Comparison of ENCODE assay signal across 10 mouse cellular contexts in the genomic region with DNA sequence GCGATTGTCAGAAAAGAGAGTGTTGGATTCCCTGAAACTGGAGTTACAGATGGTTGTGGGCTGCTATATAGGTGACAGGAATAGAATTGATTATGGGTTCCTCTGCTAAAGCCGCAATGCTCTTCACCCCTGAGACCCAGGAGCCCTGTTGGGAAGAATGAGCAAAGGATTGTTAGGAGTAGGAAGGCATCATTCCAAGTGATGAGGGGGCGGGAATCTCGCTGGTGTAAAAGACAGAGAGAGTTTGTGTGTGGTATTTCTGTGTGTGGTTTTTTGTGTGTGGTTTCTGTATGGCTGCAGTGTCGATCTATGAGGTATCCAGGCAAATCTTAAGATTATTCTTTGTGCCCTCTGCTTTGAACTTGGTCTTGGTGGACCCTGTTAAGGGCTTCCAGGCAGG. TPM values are rescaled to one million over a fixed set of nuclear protein-coding genes. Genes with fewer than 3 reads are reported as not detected.
DNase-seq lines count a peak whose midpoint lies in the region; ATAC-seq lines count a peak whose summit lies in the region.
"Had no signal": no experiment of that assay in that cellular context is flagged by ENCODE, and none has a peak within 500 bp of the region (broad histone marks: within the 10 kb centered on the region; RNA-seq: fewer than 3 reads in every experiment).

No protein-coding gene starts in this region.

- H3K27ac ChIP-seq in forebrain, embryonic 13.5 days: no peak overlapping the region
- no peak overlapping the region for H3K27ac ChIP-seq in forebrain, embryonic 11.5 days (ENCODE audit: low read depth, low read length)
- H3K27ac ChIP-seq in lung, embryonic 15.5 days: no peak overlapping the region
- no peak overlapping the region for H3K27ac ChIP-seq in limb, embryonic 11.5 days (replicated peaks; ENCODE audit: low read depth, low read length)

- H3K4me2 ChIP-seq in forebrain, embryonic 13.5 days: peak overlapping the region; percentile 82; the same call in 1 of the 2 replicates
- H3K4me2 ChIP-seq in forebrain, embryonic 11.5 days (ENCODE audit: low read depth, low read length, severe bottlenecking): no peak overlapping the region
- H3K4me2 ChIP-seq in lung, embryonic 15.5 days: peak overlapping the region; percentile 94; the same call in 1 of the 2 replicates
- peak overlapping the region; percentile 77; the same call in 1 of the 2 replicates for H3K4me2 ChIP-seq in limb, embryonic 11.5 days (ENCODE audit: low read depth, severe bottlenecking)

- WGBS in forebrain, embryonic 13.5 days: 66% methylated on average over 5 of the region's 5 CpGs
- WGBS in forebrain, embryonic 11.5 days: 77% methylated on average over 5 of the region's 5 CpGs
- 47% methylated on average over 5 of the region's 5 CpGs for WGBS in lung, embryonic 15.5 days
- 62% methylated on average over 5 of the region's 5 CpGs for WGBS in limb, embryonic 11.5 days

- H3K36me3 ChIP-seq in forebrain, embryonic 13.5 days (ENCODE audit: poor library complexity, severe bottlenecking): no peaks in the 10 kb centered on the region
- H3K36me3 ChIP-seq in forebrain, embryonic 11.5 days (ENCODE audit: control insufficient read depth, insufficient read depth, low read length): no peaks in the 10 kb centered on the region
- no peaks in the 10 kb centered on the region for H3K36me3 ChIP-seq in lung, embryonic 15.5 days
- H3K36me3 ChIP-seq in limb, embryonic 11.5 days (ENCODE audit: control insufficient read depth, insufficient read depth, low read length): no peaks in the 10 kb centered on the region

- no peaks in the 10 kb centered on the region for H3K9me3 ChIP-seq in forebrain, embryonic 13.5 days (replicated peaks)
- no peaks in the 10 kb centered on the region for H3K9me3 ChIP-seq in forebrain, embryonic 11.5 days (ENCODE audit: control insufficient read depth, low read length)
- no peaks in the 10 kb centered on the region for H3K9me3 ChIP-seq in lung, embryonic 15.5 days
- no peaks in the 10 kb centered on the region for H3K9me3 ChIP-seq in limb, embryonic 11.5 days (ENCODE audit: control insufficient read depth, low read length)

- H3K4me1 ChIP-seq in forebrain, embryonic 13.5 days: peaks cover 13% of the 10 kb centered on the region
- H3K4me1 ChIP-seq in forebrain, embryonic 11.5 days (replicated peaks; ENCODE audit: control insufficient read depth, insufficient read depth, low read length): peaks cover 2% of the 10 kb centered on the region; the same call in 1 of the 2 replicates
- H3K4me1 ChIP-seq in lung, embryonic 15.5 days: peaks cover 8% of the 10 kb centered on the region
- H3K4me1 ChIP-seq in limb, embryonic 11.5 days (ENCODE audit: control insufficient read depth, insufficient read depth, low read length): peaks cover 6% of the 10 kb centered on the region; the same call in 1 of the 2 replicates

- no peak for DNase-seq in forebrain, embryonic 11.5 days (ENCODE audit: low spot score)
- no peak for DNase-seq in lung, postnatal 4 days
- DNase-seq in limb, embryonic 11.5 days (ENCODE audit: low spot score): no peak
- DNase-seq in right cerebral cortex, postnatal 25 days: peak; percentile 38
- DNase-seq in lung, postnatal 14 days: no peak
- DNase-seq in ovary, postnatal 36 days (ENCODE audit: low spot score): no peak
- DNase-seq: lung, postnatal 10 days had no signal

- H3K4me3 ChIP-seq in forebrain, embryonic 13.5 days: no peak overlapping the region
- no peak overlapping the region for H3K4me3 ChIP-seq in forebrain, embryonic 11.5 days (ENCODE audit: low read depth, low read length)
- no peak overlapping the region for H3K4me3 ChIP-seq in lung, embryonic 15.5 days
- no peak overlapping the region for H3K4me3 ChIP-seq in limb, embryonic 11.5 days (ENCODE audit: low read depth, low read length)

- H3K9ac ChIP-seq in forebrain, embryonic 13.5 days: no peak overlapping the region
- no peak overlapping the region for H3K9ac ChIP-seq in forebrain, embryonic 11.5 days (ENCODE audit: low read length)
- no peak overlapping the region for H3K9ac ChIP-seq in lung, embryonic 15.5 days
- no peak overlapping the region for H3K9ac ChIP-seq in limb, embryonic 11.5 days (ENCODE audit: low read length)

- 0 out of 2 replicates have a peak, but pooled peaks cover 4% of the 10 kb centered on the region for H3K27me3 ChIP-seq in forebrain, embryonic 13.5 days
- H3K27me3 ChIP-seq in forebrain, embryonic 11.5 days (ENCODE audit: control insufficient read depth, insufficient read depth, low read length): no peaks in the 10 kb centered on the region
- 0 out of 2 replicates have a peak, but pooled peaks cover 7% of the 10 kb centered on the region for H3K27me3 ChIP-seq in lung, embryonic 15.5 days
- no peaks in the 10 kb centered on the region for H3K27me3 ChIP-seq in limb, embryonic 11.5 days (ENCODE audit: control insufficient read depth, insufficient read depth, low read length)

- no peak for ATAC-seq in forebrain, embryonic 13.5 days
- ATAC-seq in forebrain, embryonic 11.5 days (replicated peaks; ENCODE audit: low FRiP score): no peak
- no peak for ATAC-seq in lung, embryonic 15.5 days (ENCODE audit: borderline replicate concordance, extremely low read depth, low FRiP score, low TSS enrichment)
- ATAC-seq in limb, embryonic 11.5 days (ENCODE audit: insufficient number of reproducible peaks, low FRiP score, low TSS enrichment, low read depth): no peak

RNA-seq across cellular contexts. Expression of a gene that starts 1.3 kb away (rescaled TPM):
- polyA plus RNA-seq in forebrain, embryonic 13.5 days (2015; fragmentation: Nextera tagmentation; extraction: Ambion mirVana): 0.34 and 0.55 TPM in 2 replicates
- polyA plus RNA-seq in forebrain, embryonic 11.5 days (2014; fragmentation: Nextera tagmentation; extraction: Ambion mirVana): 1.2 TPM in 2 replicates
- polyA plus RNA-seq in lung, embryonic 15.5 days (2015; fragmentation: Nextera tagmentation; extraction: Ambion mirVana): 0.24 and 0.36 TPM in 2 replicates
- 1.1 TPM in 2 replicates for polyA plus RNA-seq in limb, embryonic 11.5 days (2014; fragmentation: Nextera tagmentation; extraction: Ambion mirVana)
- polyA plus RNA-seq: inflammation-experienced regulatory T-cells, adult 6 months had no signal

RNA-seq across cellular contexts. Expression of a gene that starts 32.1 kb away (rescaled TPM):
- 24.7 and 27.7 TPM in 2 replicates for polyA plus RNA-seq in forebrain, embryonic 13.5 days (2015; fragmentation: Nextera tagmentation; extraction: Ambion mirVana)
- 39.3 and 43.2 TPM in 2 replicates for polyA plus RNA-seq in forebrain, embryonic 11.5 days (2014; fragmentation: Nextera tagmentation; extraction: Ambion mirVana)
- polyA plus RNA-seq in lung, embryonic 15.5 days (2015; fragmentation: Nextera tagmentation; extraction: Ambion mirVana): 26.6 and 26.7 TPM in 2 replicates
- 45.6 and 51.4 TPM in 2 replicates for polyA plus RNA-seq in limb, embryonic 11.5 days (2014; fragmentation: Nextera tagmentation; extraction: Ambion mirVana)

RNA-seq across cellular contexts. Expression of a gene that starts 42.2 kb away (rescaled TPM):
- polyA plus RNA-seq in forebrain, embryonic 13.5 days (2015; fragmentation: Nextera tagmentation; extraction: Ambion mirVana): 6.3 and 6.8 TPM in 2 replicates
- 16.6 and 16.8 TPM in 2 replicates for polyA plus RNA-seq in forebrain, embryonic 11.5 days (2014; fragmentation: Nextera tagmentation; extraction: Ambion mirVana)
- 36.1 and 37.7 TPM in 2 replicates for polyA plus RNA-seq in lung, embryonic 15.5 days (2015; fragmentation: Nextera tagmentation; extraction: Ambion mirVana)
- polyA plus RNA-seq in limb, embryonic 11.5 days (2014; fragmentation: Nextera tagmentation; extraction: Ambion mirVana): 24.4 and 25.9 TPM in 2 replicates

RNA-seq across cellular contexts. Expression of a gene that starts 50.2 kb away (rescaled TPM):
- polyA plus RNA-seq in forebrain, embryonic 13.5 days (2015; fragmentation: Nextera tagmentation; extraction: Ambion mirVana): 4.2 and 5.9 TPM in 2 replicates
- polyA plus RNA-seq in forebrain, embryonic 11.5 days (2014; fragmentation: Nextera tagmentation; extraction: Ambion mirVana): 6.6 and 7.7 TPM in 2 replicates
- 12.7 and 13.1 TPM in 2 replicates for polyA plus RNA-seq in lung, embryonic 15.5 days (2015; fragmentation: Nextera tagmentation; extraction: Ambion mirVana)
- 7.4 and 8.9 TPM in 2 replicates for polyA plus RNA-seq in limb, embryonic 11.5 days (2014; fragmentation: Nextera tagmentation; extraction: Ambion mirVana)

RNA-seq across cellular contexts. Expression of a gene that starts 58.3 kb away (rescaled TPM):
- polyA plus RNA-seq in forebrain, embryonic 13.5 days (2015; fragmentation: Nextera tagmentation; extraction: Ambion mirVana): 7.7 and 8.7 TPM in 2 replicates
- polyA plus RNA-seq in forebrain, embryonic 11.5 days (2014; fragmentation: Nextera tagmentation; extraction: Ambion mirVana): 6.5 and 7.0 TPM in 2 replicates
- 12.7 and 15.2 TPM in 2 replicates for polyA plus RNA-seq in lung, embryonic 15.5 days (2015; fragmentation: Nextera tagmentation; extraction: Ambion mirVana)
- 9.7 TPM in 2 replicates for polyA plus RNA-seq in limb, embryonic 11.5 days (2014; fragmentation: Nextera tagmentation; extraction: Ambion mirVana)
- polyA plus RNA-seq: inflammation-experienced regulatory T-cells, adult 6 months had no signal
